Mouse (Mus musculus) MEL (cell line): ENCODE data around the gene S100a5.

Source experiments
- CTCF ChIP-seq, 3 experiments: IDR thresholded peaks in 2 of 3; conservative IDR thresholded peaks in 1 of 3; 2 replicates each; pipeline ENCODE4 v1.5.1; 2011 to 2012; ENCODE audit warnings: low read length in 3 of 3, low read depth in 2 of 3, mild to moderate bottlenecking in 2 of 3, improper control_type of control experiment in 1 of 3, inconsistent platforms in 1 of 3, mixed read lengths in 1 of 3, moderate library complexity in 1 of 3; ENCODE audit not compliant: control insufficient read depth in 1 of 3, insufficient read depth in 1 of 3, poor library complexity in 1 of 3, severe bottlenecking in 1 of 3
- EP300 ChIP-seq, 2 experiments: IDR thresholded peaks; 2 replicates each; pipeline ENCODE4 v1.6.1; 2011; ENCODE audit warnings: improper control_type of control experiment in 2 of 2, low read length in 2 of 2, low read depth in 1 of 2, mild to moderate bottlenecking in 1 of 2
- POLR2A ChIP-seq, 2 experiments: IDR thresholded peaks; 2 replicates each; pipeline ENCODE4 v1.6.1; 2011 to 2012; ENCODE audit warnings: low read length in 2 of 2, mild to moderate bottlenecking in 2 of 2, control low read depth in 1 of 2, improper control_type of control experiment in 1 of 2, low read depth in 1 of 2, moderate library complexity in 1 of 2; ENCODE audit not compliant: control insufficient read depth in 1 of 2, insufficient read depth in 1 of 2, poor library complexity in 1 of 2
- TCF12 ChIP-seq: IDR thresholded peaks from 2 replicates; pipeline ENCODE4 v1.6.1; 2014; ENCODE audit warnings: low read depth, mild to moderate bottlenecking, inconsistent platforms, low read length, improper control_type of control experiment, moderate library complexity
- ZNF384 ChIP-seq: IDR thresholded peaks from 2 replicates; pipeline ENCODE4 v1.6.1; 2012; ENCODE audit warnings: low read depth, mild to moderate bottlenecking, inconsistent platforms, low read length, improper control_type of control experiment

DNA sequence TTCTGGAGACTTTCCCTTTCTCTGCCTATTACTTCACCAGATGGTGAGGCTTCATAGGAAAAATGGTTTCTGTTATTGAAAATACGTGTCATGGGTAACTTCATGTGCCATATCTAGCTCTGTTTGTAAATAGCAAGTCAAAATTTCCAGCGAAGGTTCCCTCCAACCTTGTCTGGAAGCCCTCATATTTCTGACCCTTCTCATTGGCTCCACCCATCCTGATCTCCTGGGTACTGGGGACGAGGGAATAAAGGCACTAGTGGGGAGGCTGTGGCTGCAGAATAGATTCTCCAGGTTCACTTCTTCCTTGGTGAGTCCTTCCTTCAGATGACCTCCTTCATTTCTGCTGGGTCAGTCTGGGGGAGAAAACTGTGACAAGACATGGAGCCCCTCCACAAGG lies at the start of gene S100a5:
- TF ChIP-seq ZNF384: no peak
- TF ChIP-seq CTCF (IDR thresholded peaks at IDR 0.05 in 2 of 3, conservative IDR thresholded peaks at IDR 0.05 in 1 of 3; ENCODE audit: control insufficient read depth in 1 of 3, insufficient read depth in 1 of 3, low read depth in 2 of 3, low read length in 3 of 3, poor library complexity in 1 of 3, severe bottlenecking in 1 of 3): no peak
- TF ChIP-seq TCF12: no peak
- TF ChIP-seq POLR2A (IDR thresholded peaks at IDR 0.05; ENCODE audit: control insufficient read depth in 1 of 2, insufficient read depth in 1 of 2, low read depth in 1 of 2, low read length in 2 of 2, poor library complexity in 1 of 2): no peak
- no peak for TF ChIP-seq EP300 (IDR thresholded peaks at IDR 0.05; ENCODE audit: low read depth in 1 of 2, low read length in 2 of 2)
